Mouse (Mus musculus): ENCODE results near the gene Hist2h2be. TPM values are rescaled to one million over a fixed set of nuclear protein-coding genes. Genes with fewer than 3 reads are reported as not detected.

Gene Hist2h2be
- 2.7 TPM for polyA plus RNA-seq (2014; fragmentation: Illumina TruSeq; extraction: RNeasy Lipid Tissue Mini Kit (QIAGEN cat#74804); ENCODE audit: low read depth, low replicate concordance)

GRCm38 (mm10) chr3:96220765-96221639 lies at the start of gene Hist2h2be, which contains the start of gene Hist2h2ac:
Hist2h2be (plus strand) TSS chr3:96221119.
Hist2h2ac (minus strand) TSS chr3:96220880.

GRCm38 (mm10) chr3:96172197-96173178 lies 48.4 kb upstream of the Hist2h2be start, which contains the start of gene Sf3b4:
Sf3b4 (plus strand) TSS chr3:96172332.

GRCm38 (mm10) chr3:96180727-96181477 lies 40.0 kb upstream of the Hist2h2be start, which contains the start of gene Sv2a:
Sv2a (plus strand) TSS chr3:96181151.

GRCm38 (mm10) chr3:96219661-96220130 lies 1.2 kb upstream of the Hist2h2be start, which contains the start of the genes Bola1 and Hist2h2ab:
Bola1 (minus strand) TSS chr3:96219709.
Hist2h2ab (plus strand) TSS chr3:96219865.

GRCm38 (mm10) chr3:96238954-96239793 lies 18.3 kb downstream of the Hist2h2be start, which contains the start of gene Hist2h3c2:
Hist2h3c2 (minus strand) TSS chr3:96239127.

GRCm38 (mm10) chr3:96239949-96240798 lies 19.3 kb downstream of the Hist2h2be start, which contains the start of gene Hist2h2aa2:
Hist2h2aa2 (minus strand) TSS chr3:96240276.

DNA sequence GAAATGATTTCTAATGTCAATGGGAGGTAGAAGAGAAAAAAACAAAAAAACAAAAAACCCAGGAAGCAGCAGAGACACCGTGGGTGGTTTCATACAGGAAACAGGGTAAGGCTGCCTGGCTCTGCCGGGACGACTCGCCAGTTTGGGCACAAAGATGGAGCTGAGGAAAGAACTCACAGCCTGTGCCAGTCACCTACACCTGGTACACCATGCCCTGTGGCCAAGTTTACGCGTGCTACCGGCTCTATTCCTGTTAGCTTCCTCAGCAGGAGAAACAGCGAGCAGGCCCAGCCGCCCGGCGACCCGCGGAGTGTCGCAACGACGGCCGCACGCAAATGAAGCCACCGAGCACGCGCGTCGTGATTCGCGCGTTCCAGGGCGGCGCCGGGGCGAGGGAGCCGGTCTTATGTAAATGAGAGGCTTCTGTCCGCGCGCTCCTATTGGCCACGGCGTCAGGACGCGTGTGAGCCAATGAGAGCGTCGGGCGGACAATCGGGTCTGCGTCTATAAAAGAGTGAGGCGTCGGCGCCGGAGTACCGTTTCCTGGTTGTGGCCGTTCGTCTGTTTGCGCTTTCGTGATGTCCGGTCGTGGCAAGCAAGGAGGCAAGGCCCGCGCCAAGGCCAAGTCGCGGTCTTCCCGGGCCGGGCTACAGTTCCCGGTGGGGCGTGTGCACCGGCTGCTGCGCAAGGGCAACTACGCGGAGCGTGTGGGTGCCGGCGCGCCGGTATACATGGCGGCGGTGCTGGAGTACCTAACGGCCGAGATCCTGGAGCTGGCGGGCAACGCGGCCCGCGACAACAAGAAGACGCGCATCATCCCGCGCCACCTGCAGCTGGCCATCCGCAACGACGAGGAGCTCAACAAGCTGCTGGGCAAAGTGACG lies 24.3 kb downstream of the Hist2h2be start, which contains the start of gene Hist2h2aa1:
Gene Hist2h2aa1, plus strand, starts transcription at position 495 of the 884 bp plus-strand sequence.

DNA sequence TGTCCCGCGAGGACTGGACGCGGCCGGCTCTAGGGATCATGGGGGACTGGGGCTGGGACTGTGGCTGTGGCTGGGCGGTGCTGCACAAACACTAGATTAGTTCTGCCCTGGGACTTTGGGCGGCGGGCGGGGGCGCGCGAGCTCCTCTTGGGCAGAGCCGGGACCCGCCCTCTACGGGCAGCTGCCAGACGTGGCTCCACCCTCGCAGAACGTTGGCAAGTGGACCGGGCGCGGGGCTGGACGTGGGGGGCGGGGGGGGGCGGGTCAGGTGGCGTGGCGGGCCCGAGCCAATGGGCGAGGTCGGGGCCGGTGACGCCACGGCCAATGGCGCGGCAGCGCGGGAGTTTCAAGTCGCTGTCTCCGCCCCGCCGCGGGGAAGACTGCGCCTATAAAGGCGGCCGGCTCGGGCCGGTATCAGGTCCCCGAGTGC lies 25.5 kb downstream of the Hist2h2be start, which contains the start of gene Hist2h3c1:
Gene Hist2h3c1, plus strand, starts transcription at position 259 of the 430 bp plus-strand sequence.

DNA sequence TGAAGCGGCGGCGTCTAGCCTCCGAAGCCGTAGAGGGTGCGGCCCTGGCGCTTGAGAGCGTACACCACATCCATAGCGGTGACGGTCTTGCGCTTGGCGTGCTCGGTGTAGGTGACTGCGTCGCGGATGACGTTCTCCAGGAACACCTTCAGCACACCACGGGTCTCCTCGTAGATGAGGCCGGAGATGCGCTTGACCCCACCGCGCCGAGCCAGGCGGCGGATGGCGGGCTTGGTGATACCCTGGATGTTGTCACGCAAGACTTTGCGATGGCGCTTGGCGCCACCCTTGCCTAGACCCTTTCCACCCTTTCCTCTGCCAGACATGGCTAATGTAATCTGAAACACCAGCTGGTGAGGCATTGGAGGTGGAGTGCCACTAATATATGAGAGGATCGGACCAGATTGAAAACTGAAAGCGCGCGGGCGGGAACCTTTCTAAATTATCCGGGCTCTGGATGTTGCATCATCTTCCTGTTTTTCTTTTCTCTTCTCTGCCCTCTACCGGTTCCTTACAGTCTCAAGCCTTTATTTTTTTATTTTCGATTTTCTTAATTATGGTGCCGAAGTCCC lies 42.1 kb downstream of the Hist2h2be start, which contains the start of gene Hist2h4:
Gene Hist2h4, minus strand, starts transcription at position 333 of the 572 bp plus-strand sequence.

DNA sequence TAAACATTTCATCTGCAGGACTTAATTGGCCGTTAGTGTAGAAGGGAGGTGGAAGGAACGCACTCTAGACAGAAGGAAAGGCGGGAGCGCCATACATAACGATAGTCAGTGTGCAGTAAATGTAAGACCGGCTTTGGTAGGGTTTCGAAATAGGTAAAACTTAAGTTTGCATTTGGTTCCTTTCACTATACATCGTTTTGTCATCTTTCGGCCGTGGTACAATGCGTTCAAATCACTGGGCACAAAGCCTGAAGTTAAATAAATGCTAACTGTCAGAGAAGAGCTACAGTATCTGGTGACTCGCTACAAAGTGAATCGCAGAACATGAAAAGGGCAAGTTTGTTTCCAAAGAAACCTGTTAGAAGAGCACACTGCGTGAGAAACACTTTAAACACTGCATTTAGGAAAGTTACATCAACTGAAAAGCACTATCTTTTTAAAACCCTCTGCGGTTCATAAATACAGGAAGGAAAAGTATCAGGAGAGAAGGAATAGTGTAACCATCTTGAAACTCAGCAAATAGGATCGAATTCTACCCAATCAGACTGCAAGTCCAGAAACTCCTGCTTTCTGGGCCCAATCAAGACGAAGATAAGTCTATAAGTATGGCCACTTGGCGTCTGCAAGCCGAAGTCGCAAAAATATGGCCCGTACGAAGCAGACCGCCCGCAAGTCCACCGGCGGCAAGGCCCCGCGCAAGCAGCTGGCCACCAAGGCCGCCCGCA lies 47.3 kb downstream of the Hist2h2be start, which contains the start of gene Hist2h3b:
Gene Hist2h3b, plus strand, starts transcription at position 604 of the 725 bp plus-strand sequence.

GRCm38 (mm10) chr3:96269511-96270474 lies 48.9 kb downstream of the Hist2h2be start, which contains the start of gene Hist2h2bb:
Hist2h2bb (plus strand) TSS chr3:96269752.

